Mouse (Mus musculus) CH12.LX (cell line): ENCODE data around the gene Fbxw8. TPM values are rescaled to one million over a fixed set of nuclear protein-coding genes. Genes with fewer than 3 reads are reported as not detected.

Experiments
- DNase-seq: peaks from one replicate; pipeline ENCODE4 v3.0.0-alpha.2; 2013; ENCODE audit errors: extremely low read depth
- H3K27ac ChIP-seq: 2 replicates; pipeline ENCODE4 v1.5.1; 2012; ENCODE audit warnings: low read depth, mild to moderate bottlenecking, control low read depth, moderate library complexity; ENCODE audit not compliant: insufficient read depth
- H3K27me3 ChIP-seq: replicated peaks from 2 replicates; pipeline ENCODE3; 2012; ENCODE audit warnings: inconsistent platforms
- H3K36me3 ChIP-seq, 2 experiments: replicated peaks in 1 of 2; 2 replicates each; pipeline versions ENCODE3 to v1.6.1; 2012; ENCODE audit warnings: inconsistent platforms in 1 of 2, low read length in 1 of 2, mild to moderate bottlenecking in 1 of 2, mixed read lengths in 1 of 2, moderate library complexity in 1 of 2; ENCODE audit not compliant: control insufficient read depth in 1 of 2, insufficient read depth in 1 of 2
- H3K4me1 ChIP-seq, 2 experiments: 2 replicates each; pipeline ENCODE4 v1.6.1; 2012; ENCODE audit warnings: inconsistent platforms in 1 of 2, moderate library complexity in 1 of 2; ENCODE audit not compliant: insufficient read depth in 2 of 2, control insufficient read depth in 1 of 2
- H3K4me2 ChIP-seq: 2 replicates; pipeline ENCODE4 v1.6.1; 2012; ENCODE audit warnings: low read depth, mild to moderate bottlenecking, control low read depth; ENCODE audit not compliant: poor library complexity, insufficient read depth, severe bottlenecking
- H3K4me3 ChIP-seq, 3 experiments: fragments of 150-350 bp in 1 of 3; sonication (generic) in 1 of 3; replicated peaks in 1 of 3; 2 replicates each; pipeline versions ENCODE3 to v1.5.1; 2011 to 2012; ENCODE audit warnings: low read depth in 2 of 3, low read length in 2 of 3, mild to moderate bottlenecking in 2 of 3, moderate library complexity in 2 of 3, control low read depth in 1 of 3, improper control_type of control experiment in 1 of 3, inconsistent platforms in 1 of 3, mixed read lengths in 1 of 3; ENCODE audit not compliant: poor library complexity in 1 of 3
- H3K79me2 ChIP-seq: replicated peaks from 2 replicates; pipeline ENCODE4 v1.6.1; 2012; ENCODE audit warnings: mild to moderate bottlenecking, moderate library complexity; ENCODE audit not compliant: control insufficient read depth, poor library complexity, insufficient read depth, severe bottlenecking; ENCODE audit errors: extremely low read depth
- H3K9ac ChIP-seq: 2 replicates; pipeline ENCODE4 v1.6.1; 2012; ENCODE audit warnings: low read depth, mild to moderate bottlenecking, control low read depth, moderate library complexity; ENCODE audit not compliant: insufficient read depth
- H3K9me3 ChIP-seq: replicated peaks from 2 replicates; pipeline ENCODE3; 2012; ENCODE audit warnings: low read length, inconsistent platforms, mixed read lengths
- CHD1 ChIP-seq: IDR thresholded peaks from 2 replicates; pipeline ENCODE4 v1.6.1; 2012; ENCODE audit warnings: low read depth, low read length, improper control_type of control experiment, inconsistent platforms
- CHD2 ChIP-seq: IDR thresholded peaks from 2 replicates; pipeline ENCODE4 v1.6.1; 2011; ENCODE audit warnings: low read length, improper control_type of control experiment
- ELF1 ChIP-seq: IDR thresholded peaks from 2 replicates; pipeline ENCODE4 v1.6.1; 2014; ENCODE audit warnings: low read depth, mild to moderate bottlenecking, inconsistent platforms, low read length, improper control_type of control experiment
- EP300 ChIP-seq: IDR thresholded peaks from 2 replicates; pipeline ENCODE4 v1.6.1; 2011; ENCODE audit warnings: low read length, improper control_type of control experiment
- ETS1 ChIP-seq: conservative IDR thresholded peaks from 2 replicates; pipeline ENCODE4 v1.6.1; 2012; ENCODE audit warnings: low read depth, mild to moderate bottlenecking, inconsistent platforms, low read length, improper control_type of control experiment, moderate library complexity
- GABPA ChIP-seq: IDR thresholded peaks from 2 replicates; pipeline ENCODE4 v1.6.1; 2012; ENCODE audit warnings: low read depth, low read length, improper control_type of control experiment, inconsistent platforms; ENCODE audit not compliant: insufficient replicate concordance
- IRF4 ChIP-seq: IDR thresholded peaks from 2 replicates; pipeline ENCODE4 v1.6.1; 2014; ENCODE audit warnings: low read depth, mild to moderate bottlenecking, inconsistent platforms, low read length, improper control_type of control experiment
- JUN ChIP-seq: IDR thresholded peaks from 2 replicates; pipeline ENCODE4 v1.6.1; 2011; ENCODE audit warnings: low read depth, mild to moderate bottlenecking, low read length, improper control_type of control experiment, moderate library complexity; ENCODE audit not compliant: insufficient read depth
- KAT2A ChIP-seq: IDR thresholded peaks from 2 replicates; pipeline ENCODE4 v1.6.1; 2012; ENCODE audit warnings: low read length, improper control_type of control experiment, inconsistent platforms; ENCODE audit not compliant: insufficient replicate concordance
- MEF2A ChIP-seq: IDR thresholded peaks from 2 replicates; pipeline ENCODE4 v1.6.1; 2014; ENCODE audit warnings: low read depth, mild to moderate bottlenecking, inconsistent platforms, low read length, improper control_type of control experiment, borderline replicate concordance
- MXI1 ChIP-seq: IDR thresholded peaks from 2 replicates; pipeline ENCODE4 v1.6.1; 2011; ENCODE audit warnings: mild to moderate bottlenecking, low read depth, low read length, improper control_type of control experiment
- NELFE ChIP-seq: IDR thresholded peaks from 2 replicates; pipeline ENCODE4 v1.6.1; 2011; ENCODE audit warnings: low read depth, low read length, improper control_type of control experiment
- POLR2A ChIP-seq: IDR thresholded peaks from 2 replicates; pipeline ENCODE4 v1.6.1; 2011; ENCODE audit warnings: low read depth, mild to moderate bottlenecking, improper control_type of control experiment, low read length
- RCOR1 ChIP-seq: conservative IDR thresholded peaks from 2 replicates; pipeline ENCODE4 v1.6.1; 2012; ENCODE audit warnings: low read depth, mild to moderate bottlenecking, inconsistent platforms, low read length, improper control_type of control experiment
- SMC3 ChIP-seq: IDR thresholded peaks from 2 replicates; pipeline ENCODE4 v1.6.1; 2011; ENCODE audit warnings: low read depth, low read length, improper control_type of control experiment
- TCF12 ChIP-seq: IDR thresholded peaks from 2 replicates; pipeline ENCODE4 v1.6.1; 2014; ENCODE audit warnings: low read depth, mild to moderate bottlenecking, inconsistent platforms, low read length, improper control_type of control experiment
- USF1 ChIP-seq: IDR thresholded peaks from 2 replicates; pipeline ENCODE4 v1.6.1; 2014; ENCODE audit warnings: low read depth, mild to moderate bottlenecking, inconsistent platforms, low read length, improper control_type of control experiment
- ZC3H11A ChIP-seq: IDR thresholded peaks from 2 replicates; pipeline ENCODE4 v1.6.1; 2012; ENCODE audit warnings: low read depth, mild to moderate bottlenecking, inconsistent platforms, low read length, improper control_type of control experiment
- ZMIZ1 ChIP-seq: IDR thresholded peaks from 2 replicates; pipeline ENCODE4 v1.6.1; 2012; ENCODE audit warnings: low read depth, mild to moderate bottlenecking, inconsistent platforms, low read length, improper control_type of control experiment
- dilution Hi-C: fragments of 300-500 bp; cut with MboI; formaldehyde crosslinking; loops from 2 replicates; pipeline ENCODE4 v1.14.3; 2020; ENCODE audit warnings: low sequenced_read_pairs; ENCODE audit not compliant: extremely low pct_unique_long_range_greater_than_20kb, extremely low pct_ligation_motif_present
- in situ Hi-C: fragments of 300-500 bp; cut with MboI; formaldehyde crosslinking; loops from 3 replicates; pipeline ENCODE4 v1.14.3; 2019; ENCODE audit warnings: low sequenced_read_pairs, low pct_ligation_motif_present, low pct_unique_long_range_greater_than_20kb, mixed read lengths
- polyA plus RNA-seq: library from polyadenylated mRNA; unstranded; fragments of >175 nt; gene quantifications from 2 replicates; pipeline ENCODE4 v1.2.1, GENCODE M21; 2012; ENCODE audit warnings: low read depth; ENCODE audit not compliant: insufficient read length
- total RNA-seq, 2 experiments: library from RNA; depleted of rRNA; stranded (reverse); fragments of 300-350 nt in 1 of 2; fragments of >200 nt in 1 of 2; gene quantifications; 2 replicates each; pipeline ENCODE4 v1.2.3; 2012 to 2014

The Fbxw8 gene
- total and polyA plus RNA-seq, 3 experiments = 41.7 to 50.9 (median 47.3) TPM

- no peaks in the 10 kb centered on the region for H3K9me3 ChIP-seq
- no peak overlapping the region for H3K4me3 ChIP-seq
- H3K36me3 ChIP-seq = peaks cover 47 to 96% of the 10 kb centered on the region in 2 experiments
- TF ChIP-seq ELF1 = no peak
- no peak for TF ChIP-seq RCOR1
- no peak for TF ChIP-seq KAT2A
- no peak for TF ChIP-seq EP300
- TF ChIP-seq CHD1 = no peak
- no peak for TF ChIP-seq JUN
- no peak for TF ChIP-seq POLR2A
- no peak for TF ChIP-seq USF1
- TF ChIP-seq NELFE = no peak
- TF ChIP-seq MXI1 = no peak
- no peak for TF ChIP-seq ZC3H11A
- no peak for TF ChIP-seq MEF2A
- no peak for TF ChIP-seq IRF4
- TF ChIP-seq CHD2 = no peak
- DNase-seq = no peak
- H3K79me2 ChIP-seq = peaks cover 9% of the 10 kb centered on the region; the same call in 1 of the 2 replicates
- no peak overlapping the region for H3K27ac ChIP-seq
- no peaks in the 10 kb centered on the region for H3K27me3 ChIP-seq
- H3K9ac ChIP-seq = no peak overlapping the region
- dilution Hi-C loops (no loop called here), in situ Hi-C loops (no loop called here)
- no peak overlapping the region for H3K4me2 ChIP-seq
- peaks cover 0 to 10% of the 10 kb centered on the region in 2 experiments; a peak in 2 of 4 replicates for H3K4me1 ChIP-seq
Measured at GRCm38 (mm10) chr5:118143211-118144026, 11.8 kb downstream of the Fbxw8 start.

GRCm38 (mm10) chr5:118142471-118142870 lies 12.8 kb downstream of the Fbxw8 start:
- Histone ChIP-seq H3K79me2 (peaks cover 9% of the 10 kb centered on the region; the same call in 1 of the 2 replicates), H3K4me3 (no peak overlapping the region), H3K36me3 (peaks cover 52 to 99% of the 10 kb centered on the region in 2 experiments), H3K4me2 (no peak overlapping the region), H3K27ac (no peak overlapping the region), H3K27me3 (no peaks in the 10 kb centered on the region)
- dilution Hi-C loops = no loop called here
- no peak for DNase-seq
- TF ChIP-seq GABPA (no peak), ZMIZ1 (no peak), MXI1 (no peak), SMC3 (no peak), EP300 (no peak), TCF12 (no peak), ETS1 (no peak)
- TF ChIP-seq, all 38 proteins: peak for 0
- in situ Hi-C loops = no loop called here
- Histone ChIP-seq H3K4me1 (peaks cover 0 to 10% of the 10 kb centered on the region in 2 experiments; a peak in 2 of 4 replicates), H3K9me3 (no peaks in the 10 kb centered on the region), H3K9ac (no peak overlapping the region)
